Mouse (Mus musculus) ES-E14 (cell line): ENCODE data around the gene Gm27021. TPM values are rescaled to one million over a fixed set of nuclear protein-coding genes. Genes with fewer than 3 reads are reported as not detected.

Experiments
- DNase-seq: peaks from one replicate; pipeline ENCODE4 v3.0.0-alpha.2; 2013; ENCODE audit warnings: low read depth, low spot score
- H3K27ac ChIP-seq: 2 replicates; pipeline ENCODE4 v1.5.1; 2012; ENCODE audit warnings: low read depth, mild to moderate bottlenecking, low read length, moderate library complexity, mixed read lengths; ENCODE audit not compliant: poor library complexity, insufficient read depth, severe bottlenecking
- H3K36me3 ChIP-seq: 2 replicates; pipeline ENCODE4 v1.6.1; 2012; ENCODE audit warnings: mild to moderate bottlenecking, low read length, moderate library complexity, mixed read lengths; ENCODE audit not compliant: control insufficient read depth, poor library complexity, insufficient read depth, severe bottlenecking
- H3K4me1 ChIP-seq, 2 experiments: fragments of 150-350 bp in 1 of 2; sonication (generic) in 1 of 2; 2 replicates each; pipeline ENCODE4 v1.6.1; 2012; ENCODE audit warnings: low read length in 2 of 2, mild to moderate bottlenecking in 1 of 2, mixed read lengths in 1 of 2; ENCODE audit not compliant: control insufficient read depth in 2 of 2, insufficient read depth in 2 of 2, poor library complexity in 1 of 2
- H3K4me3 ChIP-seq, 2 experiments: fragments of 150-350 bp in 1 of 2; sonication (generic) in 1 of 2; 2 replicates each; pipeline ENCODE4 v1.5.1; 2012; ENCODE audit warnings: low read length in 2 of 2, low read depth in 1 of 2, mild to moderate bottlenecking in 1 of 2, mixed read lengths in 1 of 2; ENCODE audit not compliant: insufficient read depth in 1 of 2, poor library complexity in 1 of 2, severe bottlenecking in 1 of 2
- H3K9ac ChIP-seq: 2 replicates; pipeline ENCODE4 v1.6.1; 2012; ENCODE audit warnings: low read depth, mild to moderate bottlenecking, low read length, mixed read lengths; ENCODE audit not compliant: poor library complexity, insufficient read depth, severe bottlenecking
- H3K9me3 ChIP-seq: fragments of 150-350 bp; sonication (generic); 2 replicates; pipeline ENCODE4 v1.6.1; 2012; ENCODE audit warnings: low read depth, mild to moderate bottlenecking, low read length; ENCODE audit not compliant: control insufficient read depth, insufficient read depth
- CHD2 ChIP-seq: IDR thresholded peaks from 2 replicates; pipeline ENCODE4 v1.6.1; 2014; ENCODE audit warnings: mild to moderate bottlenecking, low read depth, low read length, inconsistent platforms
- HCFC1 ChIP-seq: IDR thresholded peaks from 2 replicates; pipeline ENCODE4 v1.6.1; 2012; ENCODE audit warnings: low read length, inconsistent platforms, borderline replicate concordance; ENCODE audit not compliant: insufficient read depth
- MAFK ChIP-seq: IDR thresholded peaks from 2 replicates; pipeline ENCODE4 v1.6.1; 2014; ENCODE audit warnings: mild to moderate bottlenecking, low read depth, low read length, inconsistent platforms; ENCODE audit not compliant: insufficient read depth
- ZC3H11A ChIP-seq: IDR thresholded peaks from 2 replicates; pipeline ENCODE4 v1.6.1; 2012; ENCODE audit warnings: low read depth, mild to moderate bottlenecking, inconsistent platforms, low read length, borderline replicate concordance
- ZNF384 ChIP-seq: IDR thresholded peaks from 2 replicates; pipeline ENCODE4 v1.6.1; 2012; ENCODE audit warnings: low read depth, low read length, inconsistent platforms
- in situ Hi-C, 2 experiments: fragments of 600-800 bp; cut with MboI; formaldehyde crosslinking; loops; one replicate each; pipeline ENCODE4 v1.15.1; 2025; ENCODE audit warnings: low sequenced_read_pairs in 2 of 2, inconsistent platforms in 1 of 2; ENCODE audit not compliant: unreplicated experiment in 2 of 2
- total RNA-seq: library from RNA; depleted of rRNA; stranded (reverse); fragments of 300-350 nt; gene quantifications from 2 replicates; pipeline ENCODE4 v1.2.3, GENCODE M21; 2012

The Gm27021 gene
- total RNA-seq, 1 experiment, result 0.49 TPM

- Histone ChIP-seq H3K9ac (no peak overlapping the region), H3K27ac (no peak overlapping the region), H3K36me3 (peaks cover 99% of the 10 kb centered on the region), H3K9me3 (no peaks in the 10 kb centered on the region), H3K4me3 (no peak overlapping the region), H3K4me1 (peaks cover 0 to 22% of the 10 kb centered on the region in 2 experiments; a peak in 2 of 4 replicates)
- in situ Hi-C loops, result no loop called here
- no peak for TF ChIP-seq CHD2
- TF ChIP-seq ZNF384, result no peak
- no peak for TF ChIP-seq ZC3H11A
- TF ChIP-seq MAFK, result no peak
- TF ChIP-seq HCFC1, result no peak
- no peak for DNase-seq
Measured at GRCm38 (mm10) chr8:120572534-120572933, 95.3 kb downstream of the Gm27021 start.

DNA sequence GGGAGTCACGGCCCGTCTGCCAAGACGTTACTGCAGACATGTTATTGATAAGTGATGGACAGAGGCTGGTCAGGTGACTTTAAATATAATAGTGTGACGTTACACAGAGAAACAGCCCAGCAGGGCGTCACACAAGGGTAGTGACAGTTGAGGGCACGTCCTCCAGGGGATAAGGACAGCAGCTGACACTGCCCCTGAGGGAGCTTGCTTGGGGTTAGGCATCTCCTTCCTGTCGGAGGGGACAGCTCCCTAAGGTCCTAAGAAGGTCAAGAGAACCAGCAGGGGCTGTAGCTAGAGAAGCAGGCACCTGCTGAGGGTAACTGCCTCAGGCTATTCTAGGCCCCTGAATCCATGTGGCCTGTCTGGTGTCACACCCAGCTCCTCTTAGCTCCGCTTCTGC is 96.3 kb downstream of the Gm27021 start:
- in situ Hi-C loops, result no loop called here
- no peak for DNase-seq
- TF ChIP-seq ZC3H11A (no peak), ZNF384 (no peak), CHD2 (no peak), MAFK (no peak), HCFC1 (no peak)

DNA sequence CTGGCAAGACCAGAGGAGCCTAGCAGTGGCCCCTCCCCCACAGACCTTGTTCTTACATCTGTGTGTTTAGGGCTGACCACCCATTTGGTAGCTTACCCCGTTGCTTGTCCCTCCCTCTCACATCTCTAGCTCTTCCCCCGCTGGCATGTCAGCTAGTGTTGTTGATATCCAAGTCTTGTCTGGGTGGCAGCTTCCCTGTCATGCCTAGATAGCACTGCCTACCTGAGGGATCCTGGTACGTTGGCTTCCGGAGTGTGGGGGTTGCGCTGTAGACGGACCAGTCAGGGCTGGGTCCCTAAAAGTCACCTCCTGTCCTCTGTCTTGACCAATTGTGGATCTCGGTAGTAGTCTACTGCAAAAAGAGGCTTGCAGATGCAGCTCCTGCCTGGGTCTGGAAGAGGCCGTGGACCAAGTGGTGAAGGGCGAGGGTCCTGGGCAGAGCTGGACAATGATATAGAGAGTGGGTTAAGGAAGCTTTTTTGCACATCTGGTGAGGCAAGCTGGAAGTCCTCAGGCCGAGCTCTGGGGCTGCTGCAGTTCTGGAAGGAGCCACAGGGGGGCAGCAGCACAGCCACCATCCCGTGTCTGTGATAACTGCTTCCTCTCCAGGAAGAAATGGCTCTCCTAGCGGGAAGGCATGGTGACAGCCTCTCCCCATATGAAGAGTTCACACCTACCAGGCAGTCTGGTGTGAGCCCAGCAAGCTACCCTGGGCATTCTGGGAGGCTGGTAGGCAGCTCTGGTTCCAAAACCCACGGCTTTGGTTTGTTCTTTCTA is 97.8 kb downstream of the Gm27021 start:
- Histone ChIP-seq H3K36me3 (peaks cover 97% of the 10 kb centered on the region), H3K4me1 (peaks cover 0 to 30% of the 10 kb centered on the region in 2 experiments; a peak in 3 of 4 replicates), H3K4me3 (no peak overlapping the region), H3K9ac (no peak overlapping the region), H3K27ac (no peak overlapping the region), H3K9me3 (no peaks in the 10 kb centered on the region)
- TF ChIP-seq ZC3H11A (0 out of 2 replicates have a peak, but pooled peaks have one; percentile 39), CHD2 (no peak)
- in situ Hi-C loops, result no loop called here
- peak; percentile 70 for DNase-seq

More for the DNA sequence above, 96.3 kb downstream of the Gm27021 start:
- Histone ChIP-seq H3K9ac (no peak overlapping the region), H3K27ac (no peak overlapping the region), H3K9me3 (no peaks in the 10 kb centered on the region), H3K4me1 (peaks cover 0 to 26% of the 10 kb centered on the region in 2 experiments; a peak in 2 of 4 replicates), H3K4me3 (no peak overlapping the region), H3K36me3 (peaks cover 99% of the 10 kb centered on the region)

DNA sequence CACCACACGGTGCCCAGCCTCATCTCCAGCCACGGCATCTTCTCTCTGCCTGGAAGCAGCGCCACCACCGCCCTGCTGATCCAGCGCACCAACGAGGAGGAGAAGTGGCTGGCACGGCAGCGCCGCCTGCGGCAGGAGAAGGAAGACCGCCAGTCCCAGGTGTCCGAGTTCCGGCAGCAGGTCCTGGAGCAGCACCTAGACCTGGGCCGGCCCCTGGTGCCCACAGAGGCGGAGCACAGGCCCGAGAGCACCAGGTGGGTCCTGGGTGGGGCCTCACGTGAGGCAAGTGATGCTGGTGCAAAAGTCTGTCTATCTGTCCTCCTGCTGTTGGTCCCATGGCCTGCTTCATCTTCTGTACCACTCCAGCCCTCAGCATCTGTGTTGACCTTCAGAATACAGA is 98.8 kb downstream of the Gm27021 start:
- no peak overlapping the region for H3K9ac ChIP-seq
- peaks cover 2 to 32% of the 10 kb centered on the region in 2 experiments; a peak in 3 of 4 replicates for H3K4me1 ChIP-seq
- in situ Hi-C loops, result no loop called here
- TF ChIP-seq ZNF384, result no peak
- TF ChIP-seq ZC3H11A, result no peak
- no peak for TF ChIP-seq CHD2
- no peak for TF ChIP-seq MAFK
- no peak for TF ChIP-seq HCFC1
- no peak overlapping the region for H3K27ac ChIP-seq
- H3K4me3 ChIP-seq, result no peak overlapping the region
- peaks cover 94% of the 10 kb centered on the region for H3K36me3 ChIP-seq
- no peak for DNase-seq
- H3K9me3 ChIP-seq, result no peaks in the 10 kb centered on the region
